Mouse (Mus musculus) bone marrow, adult 2 months (tissue): ENCODE data around the gene Ticam1. TPM values are rescaled to one million over a fixed set of nuclear protein-coding genes. Genes with fewer than 3 reads are reported as not detected.

Source experiments
- H3K27ac ChIP-seq: fragments of 200-500 bp; 2 replicates; pipeline ENCODE4 v1.5.1; 2012; ENCODE audit warnings: low read depth, mild to moderate bottlenecking, control low read depth, inconsistent platforms, low read length; ENCODE audit not compliant: control insufficient read depth, poor library complexity, insufficient read depth
- H3K4me1 ChIP-seq: fragments of 200-500 bp; 2 replicates; pipeline ENCODE4 v1.6.1; 2011; ENCODE audit warnings: low read length; ENCODE audit not compliant: control insufficient read depth, insufficient read depth
- H3K4me3 ChIP-seq: fragments of 200-500 bp; replicated peaks from 2 replicates; pipeline ENCODE3; 2011; ENCODE audit warnings: mild to moderate bottlenecking, low read depth, low read length, control low read depth; ENCODE audit not compliant: control insufficient read depth
- CTCF ChIP-seq: fragments of 200-500 bp; IDR thresholded peaks from 2 replicates; pipeline ENCODE4 v1.5.1; 2011; ENCODE audit warnings: low read length, control low read depth; ENCODE audit not compliant: control insufficient read depth, insufficient read depth
- POLR2A ChIP-seq: fragments of 200-500 bp; IDR thresholded peaks from 2 replicates; pipeline ENCODE4 v1.6.1; 2011; ENCODE audit warnings: low read depth, mild to moderate bottlenecking, control low read depth, low read length, borderline replicate concordance; ENCODE audit not compliant: control insufficient read depth
- WGBS: fragments of 180-500 bp; shearing (Covaris S2); methylation state at CpG from one replicate; pipeline ENCODE4 v1.1.7; 2018; 5-methylcytosine and 5-hydroxymethylcytosine counted together
- polyA plus RNA-seq: library from polyadenylated mRNA; stranded (reverse); fragments of >200 nt; gene quantifications from 2 replicates; pipeline ENCODE4 v1.2.4, GENCODE M21; 2011; ENCODE audit warnings: low replicate concordance; ENCODE audit not compliant: missing spikeins, insufficient read depth, insufficient read length

Gene Ticam1
- polyA plus RNA-seq, 1 experiment, result 5.9 TPM

DNA sequence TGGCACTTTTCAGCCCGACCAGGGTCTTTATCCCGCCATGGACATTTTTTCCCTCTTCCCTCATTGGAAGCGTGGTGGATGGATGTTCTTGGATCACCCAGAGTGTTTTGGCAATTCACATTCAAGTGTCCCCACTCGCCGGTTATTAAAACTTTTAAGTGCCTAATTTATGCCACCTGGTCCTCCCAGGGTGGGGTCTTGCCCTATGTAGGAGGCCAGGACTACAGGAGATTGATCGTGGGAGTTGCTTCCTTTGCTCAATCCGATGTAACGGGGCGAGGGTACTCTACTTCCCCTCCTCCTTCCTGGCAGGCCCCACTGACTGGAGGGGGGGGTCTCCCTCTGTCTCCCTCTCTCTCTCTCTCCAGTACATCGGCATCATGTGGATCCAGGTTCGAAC is 28.1 kb upstream of the Ticam1 start:
- WGBS, result 12% methylated on average over 11 of the region's 11 CpGs
- TF ChIP-seq POLR2A, result no peak
- no peak for TF ChIP-seq CTCF
- H3K27ac ChIP-seq, result no peak overlapping the region
- H3K4me1 ChIP-seq, result no peaks in the 10 kb centered on the region; the same call in 1 of the 2 replicates
- H3K4me3 ChIP-seq, result peak overlapping the region; percentile 97

DNA sequence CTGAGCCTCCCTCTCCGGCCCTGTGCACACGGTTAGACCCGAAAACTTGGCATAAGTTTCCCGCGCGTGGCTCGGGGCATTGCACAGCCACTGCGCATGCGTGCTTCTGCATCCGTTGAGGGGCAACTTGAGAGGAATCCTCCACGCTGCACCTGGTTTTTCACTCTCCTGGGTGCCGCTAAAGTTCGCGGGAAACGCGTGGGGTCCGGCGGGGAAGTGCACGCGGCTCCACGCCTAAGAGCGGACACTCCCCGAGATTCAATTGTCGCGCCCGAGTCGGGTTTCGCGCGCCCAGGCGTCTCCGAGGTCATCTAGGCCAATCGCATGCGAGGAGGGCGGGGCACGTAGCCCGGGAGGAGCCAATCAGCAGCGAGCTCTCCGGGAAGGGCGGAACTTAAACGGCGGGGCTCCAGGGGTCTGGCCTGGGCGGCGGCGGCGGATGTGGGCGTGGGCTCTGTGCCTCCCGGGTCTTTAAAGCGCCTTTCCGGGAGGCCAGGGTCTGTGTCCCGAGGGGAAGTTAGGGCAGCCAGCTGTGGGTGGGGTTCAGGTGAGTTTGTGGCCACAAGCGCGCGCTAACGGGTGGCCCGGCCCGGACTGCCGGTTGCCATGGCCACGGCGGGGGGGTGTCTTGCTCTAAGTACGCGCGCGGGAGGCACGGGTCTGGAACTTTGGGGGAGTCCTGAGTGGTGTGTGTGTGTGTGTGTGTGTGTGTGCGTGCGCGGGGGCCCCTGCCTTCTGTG is 27.4 kb upstream of the Ticam1 start:
- Histone ChIP-seq H3K4me1 (no peaks in the 10 kb centered on the region; the same call in 1 of the 2 replicates), H3K4me3 (peak overlapping the region; percentile 97), H3K27ac (peak overlapping the region; percentile 79)
- no peak for TF ChIP-seq CTCF
- no peak; the same call in 1 of the 2 replicates for TF ChIP-seq POLR2A
- WGBS, result under 1% methylated on average over 68 of the region's 68 CpGs

DNA sequence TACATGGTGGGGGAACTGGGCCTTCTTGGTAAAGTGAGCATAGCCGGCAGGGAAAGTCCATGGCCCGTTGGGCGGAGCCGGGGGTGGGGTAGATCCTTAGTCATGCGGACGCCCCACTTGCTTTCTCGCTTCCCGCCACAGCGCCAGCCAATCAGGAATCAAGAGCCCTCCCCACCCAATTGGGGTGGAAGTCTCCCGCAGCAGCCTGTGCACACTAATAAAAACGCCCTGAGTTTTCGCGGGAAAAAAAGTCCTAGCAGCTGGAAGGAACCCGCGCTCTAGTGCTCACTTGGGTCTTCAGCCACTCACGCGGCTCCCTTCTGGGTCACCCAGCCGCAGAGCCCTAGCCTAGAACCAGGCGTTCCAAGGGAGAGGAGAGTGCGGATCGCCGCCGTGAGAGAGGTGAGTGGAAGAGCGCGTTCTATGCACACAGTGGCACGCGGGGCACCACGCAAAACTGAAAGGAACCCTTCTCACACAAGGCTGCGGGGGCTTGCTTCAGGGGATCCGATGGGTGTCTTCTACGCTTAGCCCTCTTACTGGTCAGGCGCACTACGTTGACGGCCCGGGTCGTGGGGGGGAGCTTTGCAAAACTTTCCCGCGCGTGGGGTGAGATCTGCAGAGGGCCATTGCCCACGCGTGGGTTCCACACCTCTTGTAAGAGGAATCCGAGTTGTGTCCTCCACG is 26.7 kb upstream of the Ticam1 start, which contains the start of gene Uhrf1:
TSS of gene Uhrf1 (plus strand) at position 162 of the 687 bp plus-strand sequence.
- H3K27ac ChIP-seq, result peak within 1 kb of the TSS; percentile 79
- peak within 1 kb of the TSS; percentile 97 for H3K4me3 ChIP-seq
- WGBS, result under 1% methylated on average over 43 of the region's 43 CpGs
- no peaks in the 10 kb centered on the region; the same call in 1 of the 2 replicates for H3K4me1 ChIP-seq
- TF ChIP-seq POLR2A (peak; percentile 54; the same call in 1 of the 2 replicates), CTCF (no peak)

DNA sequence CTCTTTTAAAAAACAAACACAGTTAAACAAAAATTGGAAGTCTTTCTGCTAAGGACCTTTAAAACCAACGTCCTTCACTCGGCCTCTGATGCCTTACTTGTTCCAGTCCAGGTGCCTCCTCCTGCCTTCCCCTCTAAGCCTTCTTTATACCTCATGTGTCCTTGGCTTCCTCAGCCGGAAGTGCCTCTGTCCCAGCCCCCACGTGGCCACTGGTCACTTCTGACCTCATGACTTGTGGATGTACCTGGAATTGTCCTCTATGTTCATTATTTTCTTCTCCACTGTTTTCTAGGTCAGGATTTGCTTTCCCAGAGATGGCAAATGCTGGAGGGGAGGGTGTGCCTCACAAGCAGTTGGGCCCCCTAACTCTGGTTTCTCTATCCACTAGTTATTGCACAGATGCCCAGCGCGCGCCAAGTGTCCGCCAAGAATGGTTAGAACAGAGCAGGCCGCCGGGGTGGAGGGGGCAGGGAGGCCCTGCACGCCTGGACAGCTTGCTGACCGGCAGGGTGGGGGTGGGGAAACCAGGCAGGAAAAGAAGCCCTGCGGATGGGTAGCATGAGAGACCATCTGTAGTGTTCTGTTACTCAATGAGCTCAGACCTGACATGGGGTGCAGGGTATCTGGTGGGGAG is 25.9 kb upstream of the Ticam1 start:
- 58% methylated on average over 13 of the region's 13 CpGs for WGBS
- Histone ChIP-seq H3K27ac (no peak overlapping the region), H3K4me3 (no peak overlapping the region), H3K4me1 (no peaks in the 10 kb centered on the region; the same call in 1 of the 2 replicates)
- TF ChIP-seq CTCF (no peak), POLR2A (no peak)

DNA sequence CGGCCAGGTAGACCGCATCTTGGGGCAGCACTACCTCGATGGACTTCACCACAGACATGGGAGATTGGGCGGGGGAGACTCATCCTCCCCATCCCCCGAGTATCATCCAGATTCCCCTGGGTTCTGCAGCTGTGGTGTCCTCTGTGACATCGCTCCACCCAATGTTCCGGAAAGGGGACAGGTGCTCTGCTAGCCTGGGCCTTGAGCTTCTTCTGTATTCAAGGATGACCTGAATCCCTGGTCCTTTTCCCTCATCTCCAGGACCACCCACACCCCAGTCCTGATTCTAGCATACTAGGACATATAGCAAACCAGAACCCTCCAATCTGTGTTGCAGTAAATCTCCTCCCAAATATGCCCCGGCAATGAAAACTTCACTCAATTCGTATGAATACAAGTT is 23.6 kb upstream of the Ticam1 start, which contains the start of gene Arrdc5:
TSS of gene Arrdc5 (minus strand) at position 101 of the 400 bp plus-strand sequence.
- 85% methylated on average over 9 of the region's 9 CpGs for WGBS
- no peak within 1 kb of the TSS for H3K27ac ChIP-seq
- H3K4me1 ChIP-seq, result no peaks in the 10 kb centered on the region; the same call in 1 of the 2 replicates
- no peak within 1 kb of the TSS for H3K4me3 ChIP-seq
- TF ChIP-seq POLR2A (no peak), CTCF (no peak)

DNA sequence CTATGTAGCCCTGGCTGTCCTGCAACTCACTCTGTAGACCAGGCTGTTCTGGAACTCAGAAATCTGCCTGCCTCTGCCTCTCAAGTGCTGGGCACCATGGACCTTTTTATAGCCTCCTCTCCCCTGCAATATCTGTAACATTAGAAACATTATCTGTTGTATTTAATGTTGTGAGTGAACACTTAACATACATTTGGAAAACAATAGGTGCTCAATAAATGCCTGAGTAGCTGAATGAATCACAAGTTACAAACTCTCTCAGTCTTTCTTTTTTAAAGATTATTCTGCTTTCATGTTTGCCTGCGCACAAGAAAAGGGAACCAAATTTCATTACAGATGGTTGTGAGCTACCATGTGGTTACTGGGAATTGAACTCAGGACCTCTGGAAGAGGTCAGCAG is 21.7 kb upstream of the Ticam1 start:
- Histone ChIP-seq H3K4me3 (no peak overlapping the region), H3K27ac (no peak overlapping the region), H3K4me1 (no peaks in the 10 kb centered on the region; the same call in 1 of the 2 replicates)
- 81% methylated on average over 1 of the region's 1 CpGs for WGBS
- no peak for TF ChIP-seq POLR2A
- no peak for TF ChIP-seq CTCF

DNA sequence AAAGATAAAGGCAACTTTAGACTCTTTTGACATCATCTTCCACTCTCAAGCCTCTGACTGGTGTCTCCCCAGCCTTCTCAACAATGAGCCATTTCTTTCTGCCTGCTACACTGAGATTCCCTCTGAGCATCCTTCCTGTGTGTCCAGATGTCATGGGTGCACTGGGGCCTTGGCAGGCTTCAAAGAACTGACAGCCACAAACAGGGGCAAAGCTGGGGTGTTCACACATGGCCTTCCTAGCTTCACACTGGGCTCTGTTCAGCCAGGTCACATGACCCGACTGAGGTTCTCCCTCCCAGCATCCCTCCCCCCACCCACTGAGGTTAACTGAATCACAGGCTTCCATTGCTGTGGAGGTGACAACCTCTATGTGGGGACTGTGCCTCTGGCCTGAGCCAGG is 19.6 kb upstream of the Ticam1 start:
- TF ChIP-seq POLR2A (no peak), CTCF (no peak)
- no peak overlapping the region for H3K4me3 ChIP-seq
- no peak overlapping the region for H3K27ac ChIP-seq
- 52% methylated on average over 1 of the region's 1 CpGs for WGBS
- H3K4me1 ChIP-seq, result peaks cover 6% of the 10 kb centered on the region

DNA sequence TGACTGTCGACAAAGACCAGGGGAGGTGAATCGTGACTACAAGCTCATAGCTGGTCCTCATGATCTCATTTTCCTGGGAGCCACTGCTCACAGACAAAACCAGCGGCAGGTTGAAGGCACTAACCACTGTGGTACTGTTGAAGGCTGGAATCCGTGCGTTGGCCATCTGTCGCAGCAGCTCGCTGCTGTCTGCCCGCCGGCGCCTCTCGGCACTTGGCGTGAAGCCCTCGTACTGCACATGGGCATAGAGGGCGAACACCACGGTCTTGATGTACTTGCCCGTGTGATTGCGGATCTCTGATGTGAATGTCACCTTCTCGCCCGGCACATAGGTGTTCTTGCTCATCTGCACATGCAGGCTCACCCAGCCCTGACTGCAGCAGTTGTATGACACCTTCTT is 17.7 kb upstream of the Ticam1 start:
- Histone ChIP-seq H3K4me3 (no peak overlapping the region), H3K4me1 (peaks cover 6% of the 10 kb centered on the region), H3K27ac (no peak overlapping the region)
- TF ChIP-seq POLR2A (no peak), CTCF (no peak)
- 91% methylated on average over 19 of the region's 19 CpGs for WGBS
